13 mouse cellular contexts compared by ENCODE assay signal in the genomic region with DNA sequence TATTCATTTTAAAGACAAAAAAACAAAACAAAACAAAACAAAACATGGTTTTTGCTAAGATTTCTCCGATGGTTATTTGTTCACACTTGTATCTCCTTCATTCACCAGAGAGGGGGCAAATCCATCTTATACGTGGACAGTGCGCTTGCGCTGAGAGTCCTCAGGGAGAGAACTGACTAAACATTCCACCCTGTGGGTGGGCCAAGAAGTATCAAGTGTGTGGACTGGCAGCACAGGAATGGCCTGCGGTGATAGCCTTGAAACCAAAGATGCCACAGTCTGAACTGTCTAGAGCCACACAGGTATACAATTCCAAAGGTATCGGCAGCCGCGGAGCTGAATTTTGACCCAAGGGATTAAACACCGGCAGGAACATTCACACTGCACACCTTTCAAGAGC.
A peak's percentile ranks its signal among the peaks of the same experiment; 100 is the strongest.
DNase-seq lines count a peak whose midpoint lies in the region; ATAC-seq and TF ChIP-seq lines count a peak whose summit lies in the region.
"Had no signal": no experiment of that assay in that cellular context is flagged by ENCODE, and none has a peak within 500 bp of the region (broad histone marks: within the 10 kb centered on the region; RNA-seq: fewer than 3 reads in every experiment).

No protein-coding gene starts in this region.

- no peak for DNase-seq in midbrain, postnatal 0 days (ENCODE audit: low spot score)
- peak; percentile 71 for DNase-seq in R1 (ENCODE audit: low read depth, low spot score)
- DNase-seq in lung, postnatal 0 days (ENCODE audit: low spot score) = peak; percentile 65
- DNase-seq in lung, postnatal 4 days = peak; percentile 16 to 38
- no peak for DNase-seq in thymus, adult 2 months
- no peak for DNase-seq in right cerebral cortex, postnatal 36 days (ENCODE audit: low spot score in 2 of 2)
- DNase-seq in frontal cortex, postnatal 10 days (ENCODE audit: low spot score in 2 of 2) = no peak

- H3K4me1 ChIP-seq in midbrain, postnatal 0 days (ENCODE audit: insufficient read depth, low read length) = no peaks in the 10 kb centered on the region; the same call in 1 of the 2 replicates
- H3K4me1 ChIP-seq in midbrain, embryonic 13.5 days (replicated peaks) = peaks cover 24% of the 10 kb centered on the region
- H3K4me1 ChIP-seq in lung, postnatal 0 days (ENCODE audit: insufficient read depth, low read depth, low read length) = no peaks in the 10 kb centered on the region
- H3K4me1 ChIP-seq in thymus, adult 2 months (replicated peaks; ENCODE audit: control insufficient read depth, insufficient read depth, low read length) = no peaks in the 10 kb centered on the region

- 84% methylated on average over 9 of the region's 9 CpGs for WGBS in midbrain, postnatal 0 days
- 81% methylated on average over 9 of the region's 9 CpGs for WGBS in midbrain, embryonic 13.5 days
- 57% methylated on average over 9 of the region's 9 CpGs for WGBS in lung, postnatal 0 days
- 94% methylated on average over 9 of the region's 9 CpGs for WGBS in thymus, adult 2 months

- H3K4me2 ChIP-seq in midbrain, postnatal 0 days (ENCODE audit: low read depth, low read length, poor library complexity, severe bottlenecking) = no peak overlapping the region
- H3K4me2 ChIP-seq in midbrain, embryonic 13.5 days (replicated peaks) = no peak overlapping the region
- no peak overlapping the region for H3K4me2 ChIP-seq in lung, postnatal 0 days (replicated peaks; ENCODE audit: low read depth, low read length)
- H3K4me2 ChIP-seq: forebrain, embryonic 15.5 days; hindbrain, embryonic 12.5 days had no signal

- H3K27ac ChIP-seq in midbrain, postnatal 0 days (ENCODE audit: low read depth, low read length) = no peak overlapping the region
- H3K27ac ChIP-seq in midbrain, embryonic 13.5 days = no peak overlapping the region
- H3K27ac ChIP-seq in lung, postnatal 0 days (ENCODE audit: low read length) = no peak overlapping the region
- no peak overlapping the region for H3K27ac ChIP-seq in thymus, adult 2 months (ENCODE audit: control insufficient read depth, insufficient read depth, low read length)
- H3K27ac ChIP-seq: forebrain, embryonic 15.5 days; heart, embryonic 10.5 days; hindbrain, embryonic 12.5 days had no signal

- no peak overlapping the region for H3K9ac ChIP-seq in midbrain, postnatal 0 days (replicated peaks; ENCODE audit: low read length, poor library complexity, severe bottlenecking)
- no peak overlapping the region for H3K9ac ChIP-seq in midbrain, embryonic 13.5 days (replicated peaks)
- H3K9ac ChIP-seq in lung, postnatal 0 days (replicated peaks; ENCODE audit: low read depth) = no peak overlapping the region
- H3K9ac ChIP-seq: forebrain, embryonic 15.5 days; hindbrain, embryonic 12.5 days had no signal

- ATAC-seq in midbrain, postnatal 0 days (ENCODE audit: low FRiP score) = no peak
- ATAC-seq in midbrain, embryonic 13.5 days = no peak
- peak; percentile 79 for ATAC-seq in lung, postnatal 0 days
- ATAC-seq: CD4-positive, CD25-positive, alpha-beta regulatory T cell, adult 4 months; Patski had no signal

- TF ChIP-seq EP300 in lung, postnatal 0 days (IDR thresholded peaks at IDR 0.05) = no peak

- no peaks in the 10 kb centered on the region for H3K36me3 ChIP-seq in midbrain, postnatal 0 days (ENCODE audit: insufficient read depth, low read length)
- no peaks in the 10 kb centered on the region for H3K36me3 ChIP-seq in midbrain, embryonic 13.5 days
- H3K36me3 ChIP-seq in lung, postnatal 0 days (ENCODE audit: insufficient read depth, low read length) = no peaks in the 10 kb centered on the region
- no peaks in the 10 kb centered on the region for H3K36me3 ChIP-seq in thymus, adult 2 months (ENCODE audit: control insufficient read depth, insufficient read depth, low read length)
- H3K36me3 ChIP-seq: forebrain, embryonic 15.5 days; heart, embryonic 10.5 days; hindbrain, embryonic 12.5 days had no signal

- TF ChIP-seq CTCF in midbrain, postnatal 0 days (IDR thresholded peaks at IDR 0.05) = peak; percentile 39
- peak; percentile 46 for TF ChIP-seq CTCF in lung, postnatal 0 days (IDR thresholded peaks at IDR 0.05)
- TF ChIP-seq CTCF in thymus, adult 2 months (IDR thresholded peaks at IDR 0.05; ENCODE audit: borderline replicate concordance, control insufficient read depth, extremely low read depth, insufficient read depth, low read length, poor library complexity) = no peak

- H3K4me3 ChIP-seq in midbrain, postnatal 0 days (ENCODE audit: low read depth, low read length) = no peak overlapping the region
- no peak overlapping the region for H3K4me3 ChIP-seq in midbrain, embryonic 13.5 days (replicated peaks)
- H3K4me3 ChIP-seq in lung, postnatal 0 days (ENCODE audit: low read depth, low read length) = no peak overlapping the region
- no peak overlapping the region for H3K4me3 ChIP-seq in thymus, adult 2 months (ENCODE audit: control insufficient read depth, insufficient read depth, low read length)
- H3K4me3 ChIP-seq: forebrain, embryonic 15.5 days; heart, embryonic 10.5 days; hindbrain, embryonic 12.5 days had no signal

- no peak for TF ChIP-seq POLR2A in thymus, adult 2 months (IDR thresholded peaks at IDR 0.05; ENCODE audit: control insufficient read depth, extremely low read depth, insufficient read depth, low read length, poor library complexity)

- H3K27me3 ChIP-seq in midbrain, postnatal 0 days (ENCODE audit: insufficient read depth, low read length) = no peaks in the 10 kb centered on the region
- peaks cover 10% of the 10 kb centered on the region; the same call in 1 of the 2 replicates for H3K27me3 ChIP-seq in midbrain, embryonic 13.5 days
- no peaks in the 10 kb centered on the region for H3K27me3 ChIP-seq in lung, postnatal 0 days (replicated peaks; ENCODE audit: insufficient read depth, low read length)
- no peaks in the 10 kb centered on the region for H3K27me3 ChIP-seq in thymus, adult 2 months (ENCODE audit: control insufficient read depth, insufficient read depth, low read length)
- H3K27me3 ChIP-seq: Patski had no signal

- no peaks in the 10 kb centered on the region for H3K9me3 ChIP-seq in midbrain, postnatal 0 days (ENCODE audit: low read length)
- no peaks in the 10 kb centered on the region for H3K9me3 ChIP-seq in midbrain, embryonic 13.5 days
- no peaks in the 10 kb centered on the region for H3K9me3 ChIP-seq in lung, postnatal 0 days (ENCODE audit: low read length)
- H3K9me3 ChIP-seq: forebrain, embryonic 15.5 days; heart, embryonic 10.5 days; hindbrain, embryonic 12.5 days had no signal

Comparison
In these comparisons a context has a peak if more than half of its experiments do, and no peak if none do; other contexts are left out.
1. DNase-seq: peak in R1 (single experiment), lung, postnatal 0 days (single experiment) and lung, postnatal 4 days (2 of 2); none in midbrain, postnatal 0 days (single experiment), thymus, adult 2 months (single experiment), right cerebral cortex, postnatal 36 days (0 of 2) and frontal cortex, postnatal 10 days (0 of 2).